31 mouse cellular contexts compared by ENCODE assay signal in genomic region chr1:147239108-147239507, GRCm38 (mm10).
"Had no signal": no experiment of that assay in that cellular context is flagged by ENCODE, and none has a peak within 500 bp of the region (broad histone marks: within the 10 kb centered on the region; RNA-seq: fewer than 3 reads in every experiment).

No protein-coding gene starts in this region.

- DNase-seq: left cerebral cortex, postnatal 4 days; liver; liver, embryonic 13.5 days; liver, postnatal 0 days; lung, adult 18-20 months; lung, adult 2 months; lung, embryonic 14.5 days; lung, postnatal 10 days; lung, postnatal 14 days; lung, postnatal 36 days; lung, postnatal 4 days had no signal

- H3K27me3 ChIP-seq: limb, embryonic 12.5 days; limb, embryonic 13.5 days; limb, embryonic 15.5 days; liver, embryonic 12.5 days; liver, embryonic 13.5 days; liver, embryonic 15.5 days; lung, embryonic 15.5 days; megakaryocyte, embryonic 14.5 days; midbrain, embryonic 12.5 days; midbrain, embryonic 13.5 days; midbrain, embryonic 15.5 days; neural tube, embryonic 12.5 days had no signal

- H3K4me1 ChIP-seq: limb, embryonic 10.5 days; limb, embryonic 12.5 days; limb, embryonic 13.5 days; limb, embryonic 15.5 days; liver, embryonic 12.5 days; liver, embryonic 13.5 days; liver, embryonic 15.5 days; lung, embryonic 15.5 days; megakaryocyte, embryonic 14.5 days; midbrain, embryonic 10.5 days; midbrain, embryonic 12.5 days; midbrain, embryonic 13.5 days; midbrain, embryonic 15.5 days; neural tube, embryonic 12.5 days had no signal

- H3K9me3 ChIP-seq: limb, embryonic 10.5 days; limb, embryonic 12.5 days; limb, embryonic 13.5 days; limb, embryonic 15.5 days; liver, embryonic 12.5 days; liver, embryonic 13.5 days; liver, embryonic 15.5 days; lung, embryonic 15.5 days; megakaryocyte, embryonic 14.5 days; midbrain, embryonic 10.5 days; midbrain, embryonic 12.5 days; midbrain, embryonic 13.5 days; midbrain, embryonic 15.5 days; neural tube, embryonic 12.5 days had no signal

- H3K4me3 ChIP-seq: limb, embryonic 10.5 days; limb, embryonic 12.5 days; limb, embryonic 13.5 days; limb, embryonic 15.5 days; liver, embryonic 12.5 days; liver, embryonic 13.5 days; liver, embryonic 15.5 days; lung, embryonic 15.5 days; megakaryocyte, embryonic 14.5 days; midbrain, embryonic 10.5 days; midbrain, embryonic 12.5 days; midbrain, embryonic 13.5 days; midbrain, embryonic 15.5 days; myocyte; neural tube, embryonic 12.5 days had no signal

- ATAC-seq: liver, embryonic 12.5 days; liver, postnatal 0 days; lung, postnatal 0 days; midbrain, embryonic 13.5 days; midbrain, embryonic 15.5 days; midbrain, embryonic 16.5 days had no signal

- H3K27ac ChIP-seq: limb, embryonic 10.5 days; limb, embryonic 12.5 days; limb, embryonic 13.5 days; limb, embryonic 15.5 days; liver, embryonic 12.5 days; liver, embryonic 13.5 days; liver, embryonic 14.5 days; liver, embryonic 15.5 days; lung, embryonic 15.5 days; macrophage; midbrain, embryonic 10.5 days; midbrain, embryonic 12.5 days; midbrain, embryonic 13.5 days; midbrain, embryonic 15.5 days; neural tube, embryonic 12.5 days had no signal

- H3K36me3 ChIP-seq: limb, embryonic 10.5 days; limb, embryonic 12.5 days; limb, embryonic 13.5 days; limb, embryonic 15.5 days; liver, embryonic 12.5 days; liver, embryonic 13.5 days; liver, embryonic 15.5 days; lung, embryonic 15.5 days; midbrain, embryonic 10.5 days; midbrain, embryonic 12.5 days; midbrain, embryonic 13.5 days; midbrain, embryonic 15.5 days; neural tube, embryonic 12.5 days had no signal

- H3K9ac ChIP-seq: limb, embryonic 12.5 days; limb, embryonic 13.5 days; limb, embryonic 15.5 days; liver, embryonic 12.5 days; liver, embryonic 13.5 days; liver, embryonic 14.5 days; liver, embryonic 15.5 days; liver, postnatal 0 days; lung, embryonic 14.5 days; lung, embryonic 15.5 days; midbrain, embryonic 12.5 days; midbrain, embryonic 13.5 days; midbrain, embryonic 15.5 days; neural tube, embryonic 12.5 days had no signal

- H3K4me2 ChIP-seq: limb, embryonic 12.5 days; limb, embryonic 13.5 days; limb, embryonic 15.5 days; liver, embryonic 11.5 days; liver, embryonic 12.5 days; liver, embryonic 13.5 days; liver, embryonic 15.5 days; lung, embryonic 14.5 days; lung, embryonic 15.5 days; midbrain, embryonic 11.5 days; midbrain, embryonic 12.5 days; midbrain, embryonic 13.5 days; midbrain, embryonic 15.5 days; neural tube, embryonic 12.5 days had no signal
